Mouse (Mus musculus): Measurements from ENCODE around the gene Cntrl. TPM values are rescaled to one million over a fixed set of nuclear protein-coding genes. Genes with fewer than 3 reads are reported as not detected.

Gene Cntrl
- polyA plus RNA-seq, 1 experiment = 2.6 TPM

DNA sequence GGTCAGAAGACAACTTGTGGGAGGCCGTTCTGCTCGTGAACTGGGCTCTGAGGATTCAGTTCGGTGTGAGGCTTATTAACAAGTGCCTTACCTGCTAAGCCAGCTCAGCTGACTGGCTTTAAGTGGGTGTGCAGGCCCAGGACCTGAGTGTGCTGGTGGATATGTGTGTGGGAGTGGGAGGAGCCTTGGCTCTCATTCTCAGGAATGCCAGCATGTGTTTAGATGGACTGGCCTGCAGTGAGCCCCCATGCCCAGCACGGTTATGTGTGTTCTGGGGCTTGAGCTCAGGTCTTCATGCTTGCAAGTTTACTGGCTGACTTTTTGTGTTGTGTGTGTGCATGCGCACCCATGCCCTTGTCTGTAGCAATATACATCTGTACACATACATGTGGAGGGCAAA, 64.4 kb downstream of the Cntrl start:
- H3K4me3 ChIP-seq = no peak overlapping the region
- H3K79me2 ChIP-seq (ENCODE audit: control insufficient read depth, insufficient read depth) = no peaks in the 10 kb centered on the region
- H3K4me2 ChIP-seq (ENCODE audit: low read depth) = no peak overlapping the region
- no peaks in the 10 kb centered on the region for H3K27me3 ChIP-seq (ENCODE audit: control insufficient read depth, insufficient read depth, insufficient read length)
- H3K36me3 ChIP-seq (ENCODE audit: control insufficient read depth, insufficient read depth) = peaks cover 49% of the 10 kb centered on the region
- TF ChIP-seq POLR2AphosphoS2 (IDR thresholded peaks at IDR 0.05; ENCODE audit: insufficient read length, low read depth) (peak; percentile 47), CEBPB (IDR thresholded peaks at IDR 0.05; ENCODE audit: insufficient read depth, poor library complexity, severe bottlenecking) (no peak), TCF12 (IDR thresholded peaks at IDR 0.05; ENCODE audit: insufficient read depth, poor library complexity, severe bottlenecking) (no peak), SRF (IDR thresholded peaks at IDR 0.05; ENCODE audit: control insufficient read depth, insufficient read length, low read depth) (no peak), E2F4 (IDR thresholded peaks at IDR 0.05; ENCODE audit: insufficient read depth) (no peak), POLR2A (IDR thresholded peaks at IDR 0.05; ENCODE audit: insufficient read length, low read depth) (no peak), USF1 (IDR thresholded peaks at IDR 0.05; ENCODE audit: low read depth) (no peak), REST (IDR thresholded peaks at IDR 0.05; ENCODE audit: insufficient read depth, insufficient read length) (no peak)
- H3ac ChIP-seq (ENCODE audit: control insufficient read depth, insufficient read length) = no peak overlapping the region

DNA sequence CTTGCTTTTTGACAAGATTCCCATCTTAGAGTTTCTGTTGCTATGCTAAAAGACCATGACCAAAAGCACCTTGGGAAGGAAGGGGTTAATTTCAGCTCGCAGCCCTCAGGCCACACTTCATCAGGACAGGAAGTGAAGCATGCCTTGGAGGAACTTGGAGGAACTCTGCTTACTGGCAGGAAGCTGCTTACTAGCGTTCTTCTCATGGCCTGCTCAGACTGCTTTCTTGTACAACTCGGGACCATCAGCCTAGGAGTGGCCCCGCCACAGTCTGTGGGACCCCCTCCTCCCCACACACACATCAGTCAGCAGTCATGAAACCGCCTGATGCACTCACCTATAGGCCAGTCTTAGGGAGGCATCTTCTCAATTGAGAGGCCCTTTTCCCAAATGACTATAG, 64.8 kb downstream of the Cntrl start:
- H3K4me2 ChIP-seq (ENCODE audit: low read depth) = no peak overlapping the region
- H3K36me3 ChIP-seq (ENCODE audit: control insufficient read depth, insufficient read depth) = peaks cover 52% of the 10 kb centered on the region
- no peaks in the 10 kb centered on the region for H3K27me3 ChIP-seq (ENCODE audit: control insufficient read depth, insufficient read depth, insufficient read length)
- H3K79me2 ChIP-seq (ENCODE audit: control insufficient read depth, insufficient read depth) = no peaks in the 10 kb centered on the region
- H3K4me3 ChIP-seq = no peak overlapping the region
- no peak for TF ChIP-seq E2F4 (IDR thresholded peaks at IDR 0.05; ENCODE audit: insufficient read depth)
- TF ChIP-seq CEBPB (IDR thresholded peaks at IDR 0.05; ENCODE audit: insufficient read depth, poor library complexity, severe bottlenecking) = no peak
- no peak for TF ChIP-seq USF1 (IDR thresholded peaks at IDR 0.05; ENCODE audit: low read depth)
- no peak for TF ChIP-seq REST (IDR thresholded peaks at IDR 0.05; ENCODE audit: insufficient read depth, insufficient read length)
- TF ChIP-seq TCF3 (IDR thresholded peaks at IDR 0.05; ENCODE audit: insufficient read length, low read depth) = no peak
- no peak for TF ChIP-seq SRF (IDR thresholded peaks at IDR 0.05; ENCODE audit: control insufficient read depth, insufficient read length, low read depth)
- no peak for TF ChIP-seq MYOG (IDR thresholded peaks at IDR 0.05; ENCODE audit: control insufficient read depth in 1 of 3, insufficient read depth in 1 of 3, insufficient read length in 2 of 3, low read depth in 2 of 3)
- no peak for TF ChIP-seq MYOD1 (IDR thresholded peaks at IDR 0.05; ENCODE audit: control insufficient read depth in 1 of 3, insufficient read length in 2 of 3, low read depth in 2 of 3)
- TF ChIP-seq MAX (IDR thresholded peaks at IDR 0.05; ENCODE audit: low read depth) = no peak
- no peak for TF ChIP-seq TCF12 (IDR thresholded peaks at IDR 0.05; ENCODE audit: insufficient read depth, poor library complexity, severe bottlenecking)
- TF ChIP-seq POLR2A (IDR thresholded peaks at IDR 0.05; ENCODE audit: insufficient read length, low read depth) = no peak
- no peak for TF ChIP-seq POLR2AphosphoS2 (IDR thresholded peaks at IDR 0.05; ENCODE audit: insufficient read length, low read depth)
- H3ac ChIP-seq (ENCODE audit: control insufficient read depth, insufficient read length) = no peak overlapping the region

DNA sequence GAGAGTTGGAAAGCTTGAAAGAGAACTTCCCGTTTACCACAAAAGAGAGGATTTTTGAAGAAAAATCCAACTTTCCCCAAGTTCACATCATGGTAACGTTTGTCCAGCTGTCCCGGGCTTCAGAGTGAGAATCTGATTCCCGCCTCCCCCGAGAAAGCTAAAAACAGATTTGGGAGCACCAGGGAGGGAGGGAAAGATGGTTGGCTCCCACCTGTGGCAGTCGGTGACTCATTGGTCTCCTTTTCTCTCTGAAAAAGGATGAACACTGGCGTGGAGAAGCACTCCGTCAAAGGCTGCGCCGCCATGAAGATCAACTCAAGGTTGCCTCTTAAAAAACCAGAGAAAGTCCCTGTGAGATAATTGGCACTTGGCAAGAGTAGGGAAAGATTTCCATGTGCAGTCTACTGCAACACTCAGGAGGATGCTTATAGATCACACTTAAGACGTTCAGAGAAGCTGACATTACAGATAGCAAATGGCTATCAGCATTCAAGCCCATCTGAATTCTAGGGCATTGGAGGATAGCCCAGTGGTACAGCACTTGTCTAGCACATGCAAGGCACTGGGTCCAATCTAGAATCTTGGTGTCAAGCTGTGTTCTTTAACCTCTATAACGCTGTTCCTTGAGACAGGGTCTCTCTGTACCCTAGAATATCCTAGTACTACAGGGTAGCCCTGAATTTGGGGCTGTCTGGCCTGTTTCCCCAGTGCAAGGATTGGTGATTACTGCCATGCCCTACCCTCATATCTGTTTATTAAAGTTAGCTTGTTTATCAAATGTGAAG, 66.2 kb downstream of the Cntrl start:
- Histone ChIP-seq H3K27me3 (ENCODE audit: control insufficient read depth, insufficient read depth, insufficient read length) (no peaks in the 10 kb centered on the region), H3ac (ENCODE audit: control insufficient read depth, insufficient read length) (no peak overlapping the region)
- TF ChIP-seq REST (IDR thresholded peaks at IDR 0.05; ENCODE audit: insufficient read depth, insufficient read length) (no peak), POLR2AphosphoS2 (IDR thresholded peaks at IDR 0.05; ENCODE audit: insufficient read length, low read depth) (peak; percentile 49)

DNA sequence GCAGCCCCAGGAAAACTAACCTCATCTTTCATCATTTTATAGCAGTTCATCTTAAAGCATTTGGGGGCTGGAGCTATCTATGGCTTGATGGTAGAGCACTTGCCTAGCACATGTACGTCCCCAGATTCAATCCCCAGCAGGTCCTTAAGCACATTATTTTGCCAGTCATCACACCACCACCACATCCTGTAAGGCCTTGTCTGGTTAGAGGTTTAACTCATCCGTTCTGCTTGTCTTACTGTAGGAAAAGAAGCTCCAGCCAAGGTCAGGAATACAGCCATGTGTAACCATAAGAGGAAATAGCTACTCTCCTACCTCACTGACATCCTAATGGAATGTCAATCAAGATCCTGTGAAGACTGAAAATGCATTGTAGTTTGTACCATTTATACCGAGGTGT, 68.9 kb downstream of the Cntrl start:
- peaks cover 5% of the 10 kb centered on the region for H3K79me2 ChIP-seq (ENCODE audit: control insufficient read depth, insufficient read depth)
- no peak overlapping the region for H3ac ChIP-seq (ENCODE audit: control insufficient read depth, insufficient read length)
- H3K4me3 ChIP-seq = no peak overlapping the region
- TF ChIP-seq TCF3 (IDR thresholded peaks at IDR 0.05; ENCODE audit: insufficient read length, low read depth) (no peak), POLR2AphosphoS2 (IDR thresholded peaks at IDR 0.05; ENCODE audit: insufficient read length, low read depth) (no peak), SRF (IDR thresholded peaks at IDR 0.05; ENCODE audit: control insufficient read depth, insufficient read length, low read depth) (no peak), TCF12 (IDR thresholded peaks at IDR 0.05; ENCODE audit: insufficient read depth, poor library complexity, severe bottlenecking) (no peak), MAX (IDR thresholded peaks at IDR 0.05; ENCODE audit: low read depth) (no peak)
- H3K36me3 ChIP-seq (ENCODE audit: control insufficient read depth, insufficient read depth) = peaks cover 75% of the 10 kb centered on the region
- H3K4me2 ChIP-seq (ENCODE audit: low read depth) = no peak overlapping the region
- H3K27me3 ChIP-seq (ENCODE audit: control insufficient read depth, insufficient read depth, insufficient read length) = no peaks in the 10 kb centered on the region

More for the DNA sequence above, 66.2 kb downstream of the Cntrl start:
- H3K4me2 ChIP-seq (ENCODE audit: low read depth) = no peak overlapping the region
- no peak overlapping the region for H3K4me3 ChIP-seq
- H3K36me3 ChIP-seq (ENCODE audit: control insufficient read depth, insufficient read depth) = peaks cover 64% of the 10 kb centered on the region
- H3K79me2 ChIP-seq (ENCODE audit: control insufficient read depth, insufficient read depth) = no peaks in the 10 kb centered on the region

DNA sequence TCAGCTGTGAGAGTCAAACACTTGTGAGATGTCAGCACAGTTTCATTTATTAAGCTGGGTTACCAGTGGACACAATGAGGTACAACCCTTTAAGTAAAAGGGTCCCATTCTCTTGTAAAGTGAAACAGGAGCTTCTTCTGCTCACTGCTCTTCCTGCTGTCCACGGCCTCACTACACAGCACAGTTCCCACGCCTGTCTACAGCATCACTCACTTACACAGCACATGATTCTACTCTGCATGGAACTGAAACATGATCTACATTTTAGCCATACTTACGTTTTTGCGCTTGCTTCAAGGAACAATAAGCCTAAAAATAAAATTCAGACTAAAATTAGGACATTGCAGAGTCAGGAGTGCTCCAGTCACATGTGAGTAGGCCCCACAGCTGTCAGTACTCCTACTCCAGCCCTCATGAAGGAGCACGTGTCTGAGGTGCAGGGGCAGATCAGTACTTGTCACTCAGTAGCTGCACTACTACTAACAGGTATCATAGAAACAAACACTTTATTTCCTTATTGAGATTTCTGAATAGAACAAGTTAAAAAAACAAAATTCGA, 73.9 kb downstream of the Cntrl start:
- H3ac ChIP-seq (ENCODE audit: control insufficient read depth, insufficient read length) = no peak overlapping the region

More for the DNA sequence above, 73.9 kb downstream of the Cntrl start:
- H3K4me2 ChIP-seq (ENCODE audit: low read depth) = peak overlapping the region; percentile 35
- TF ChIP-seq TCF12 (IDR thresholded peaks at IDR 0.05; ENCODE audit: insufficient read depth, poor library complexity, severe bottlenecking) (peak; percentile 49), MYOG (IDR thresholded peaks at IDR 0.05; ENCODE audit: control insufficient read depth in 1 of 3, insufficient read depth in 1 of 3, insufficient read length in 2 of 3, low read depth in 2 of 3) (peak in 2 of 3 experiments; percentile 81 to 86), USF1 (IDR thresholded peaks at IDR 0.05; ENCODE audit: low read depth) (peak; percentile 52), POLR2A (IDR thresholded peaks at IDR 0.05; ENCODE audit: insufficient read length, low read depth) (no peak), REST (IDR thresholded peaks at IDR 0.05; ENCODE audit: insufficient read depth, insufficient read length) (no peak), MYOD1 (IDR thresholded peaks at IDR 0.05; ENCODE audit: control insufficient read depth in 1 of 3, insufficient read length in 2 of 3, low read depth in 2 of 3) (peak; percentile 47 to 88 (median 73)), TCF3 (IDR thresholded peaks at IDR 0.05; ENCODE audit: insufficient read length, low read depth) (peak; percentile 22), MAX (IDR thresholded peaks at IDR 0.05; ENCODE audit: low read depth) (peak; percentile 51)
- peaks cover 73% of the 10 kb centered on the region for H3K36me3 ChIP-seq (ENCODE audit: control insufficient read depth, insufficient read depth)
- H3K4me3 ChIP-seq = no peak overlapping the region
- H3K79me2 ChIP-seq (ENCODE audit: control insufficient read depth, insufficient read depth) = peaks cover 50% of the 10 kb centered on the region
- no peaks in the 10 kb centered on the region for H3K27me3 ChIP-seq (ENCODE audit: control insufficient read depth, insufficient read depth, insufficient read length)
